Mouse (Mus musculus) liver, adult 2 months (tissue): ENCODE data around the gene 1700037C18Rik. TPM values are rescaled to one million over a fixed set of nuclear protein-coding genes. Genes with fewer than 3 reads are reported as not detected.
A peak's percentile ranks its signal among the peaks of the same experiment; 100 is the strongest.

Experiments
- DNase-seq: peaks from one replicate; pipeline ENCODE4 v3.0.0-alpha.2; 2011; ENCODE audit warnings: low read depth, low spot score; ENCODE audit errors: extremely low read depth
- H3K27ac ChIP-seq: fragments of 200-500 bp; replicated peaks from 2 replicates; pipeline ENCODE4 v1.5.1; 2012; ENCODE audit warnings: low read depth, mild to moderate bottlenecking, control low read depth, inconsistent platforms, low read length; ENCODE audit not compliant: insufficient read depth
- H3K27me3 ChIP-seq: fragments of 200-500 bp; 2 replicates; pipeline ENCODE4 v1.6.1; 2012; ENCODE audit warnings: mild to moderate bottlenecking, moderate library complexity, low read length, inconsistent platforms; ENCODE audit not compliant: control insufficient read depth, insufficient read depth
- H3K36me3 ChIP-seq: fragments of 200-500 bp; 2 replicates; pipeline ENCODE4 v1.6.1; 2012; ENCODE audit warnings: low read length, inconsistent platforms; ENCODE audit not compliant: control insufficient read depth, insufficient read depth
- H3K4me1 ChIP-seq: fragments of 200-500 bp; 2 replicates; pipeline ENCODE4 v1.6.1; 2011; ENCODE audit warnings: low read length; ENCODE audit not compliant: control insufficient read depth, insufficient read depth
- H3K4me3 ChIP-seq: fragments of 200-500 bp; 2 replicates; pipeline ENCODE4 v1.5.1; 2011; ENCODE audit warnings: low read depth, mild to moderate bottlenecking, control low read depth, low read length, moderate library complexity; ENCODE audit not compliant: insufficient read depth
- H3K79me2 ChIP-seq: fragments of 200-500 bp; 2 replicates; pipeline ENCODE4 v1.6.1; 2012; ENCODE audit warnings: inconsistent platforms, mild to moderate bottlenecking, low read length, moderate library complexity; ENCODE audit not compliant: control insufficient read depth, insufficient read depth
- H3K9ac ChIP-seq: fragments of 200-500 bp; 2 replicates; pipeline ENCODE4 v1.6.1; 2012; ENCODE audit warnings: low read depth, mild to moderate bottlenecking, control low read depth, inconsistent platforms, low read length
- CTCF ChIP-seq: fragments of 200-500 bp; IDR thresholded peaks from 2 replicates; pipeline ENCODE4 v1.5.1; 2011; ENCODE audit warnings: low read depth, low read length, control low read depth
- POLR2A ChIP-seq: fragments of 200-500 bp; IDR thresholded peaks from 2 replicates; pipeline ENCODE4 v1.6.1; 2011; ENCODE audit warnings: low read length, control low read depth; ENCODE audit not compliant: insufficient read depth; ENCODE audit errors: extremely low read depth
- WGBS: fragments of 180-500 bp; shearing (Covaris S2); methylation state at CpG from one replicate; pipeline ENCODE4 v1.1.7; 2018; 5-methylcytosine and 5-hydroxymethylcytosine counted together
- polyA plus RNA-seq: library from polyadenylated mRNA; depleted of rRNA; stranded (reverse); fragments of >200 nt; gene quantifications from 2 replicates; pipeline ENCODE4 v1.2.3, GENCODE M21; 2012
- total RNA-seq: library from RNA; depleted of rRNA; stranded (reverse); fragments of >200 nt; gene quantifications from 2 replicates; pipeline ENCODE4 v1.2.3, GENCODE M21; 2014

1700037C18Rik gene
- total and polyA plus RNA-seq, 2 experiments: 0.46 to 1.5 TPM

GRCm38 (mm10) chr16:3907471-3907870 is 1.0 kb downstream of the 1700037C18Rik start:
- no peak overlapping the region for H3K4me3 ChIP-seq
- no peak overlapping the region for H3K27ac ChIP-seq
- peaks cover 14% of the 10 kb centered on the region for H3K36me3 ChIP-seq
- no peaks in the 10 kb centered on the region for H3K79me2 ChIP-seq
- TF ChIP-seq POLR2A (no peak), CTCF (no peak)
- H3K4me1 ChIP-seq: peaks cover 2% of the 10 kb centered on the region; the same call in 1 of the 2 replicates
- 79% methylated on average over 2 of the region's 2 CpGs for WGBS
- H3K27me3 ChIP-seq: no peaks in the 10 kb centered on the region
- H3K9ac ChIP-seq: no peak overlapping the region
- DNase-seq: no peak

- Histone ChIP-seq H3K27me3 (no peaks in the 10 kb centered on the region), H3K4me1 (peaks cover 8% of the 10 kb centered on the region), H3K9ac (no peak overlapping the region), H3K27ac (no peak overlapping the region), H3K79me2 (peaks cover 25% of the 10 kb centered on the region), H3K4me3 (no peak overlapping the region), H3K36me3 (peaks cover 57% of the 10 kb centered on the region)
- WGBS: 88% methylated on average over 1 of the region's 1 CpGs
- TF ChIP-seq CTCF (no peak), POLR2A (no peak)
- DNase-seq: no peak
These were observed 11.9 kb downstream of the 1700037C18Rik start for GRCm38 (mm10) chr16:3896553-3896952.

DNA sequence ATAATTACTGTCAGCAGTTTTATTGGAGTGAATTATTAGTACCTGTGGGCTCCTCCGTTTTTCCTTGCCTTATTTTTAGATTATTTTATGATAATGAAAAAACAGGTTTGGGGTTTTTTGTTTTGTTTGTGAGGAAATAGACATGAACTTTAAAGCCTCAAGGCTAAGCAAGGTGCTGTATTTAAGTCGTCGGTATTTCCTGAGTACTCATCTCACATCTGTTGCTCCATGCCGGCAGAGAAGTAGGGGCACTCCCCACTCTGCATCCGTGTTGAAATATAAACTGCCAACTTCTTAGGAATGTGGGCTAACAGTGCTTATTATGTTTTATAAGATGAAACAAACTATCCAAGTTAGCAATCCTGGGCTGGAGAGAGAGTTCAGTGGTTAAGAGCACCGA is 12.4 kb downstream of the 1700037C18Rik start:
- Histone ChIP-seq H3K27me3 (no peaks in the 10 kb centered on the region), H3K79me2 (peaks cover 27% of the 10 kb centered on the region), H3K4me3 (no peak overlapping the region), H3K9ac (no peak overlapping the region), H3K4me1 (peaks cover 8% of the 10 kb centered on the region), H3K27ac (no peak overlapping the region), H3K36me3 (peaks cover 52% of the 10 kb centered on the region)
- no peak for DNase-seq
- no peak for TF ChIP-seq CTCF
- no peak for TF ChIP-seq POLR2A
- 79% methylated on average over 6 of the region's 6 CpGs for WGBS

DNA sequence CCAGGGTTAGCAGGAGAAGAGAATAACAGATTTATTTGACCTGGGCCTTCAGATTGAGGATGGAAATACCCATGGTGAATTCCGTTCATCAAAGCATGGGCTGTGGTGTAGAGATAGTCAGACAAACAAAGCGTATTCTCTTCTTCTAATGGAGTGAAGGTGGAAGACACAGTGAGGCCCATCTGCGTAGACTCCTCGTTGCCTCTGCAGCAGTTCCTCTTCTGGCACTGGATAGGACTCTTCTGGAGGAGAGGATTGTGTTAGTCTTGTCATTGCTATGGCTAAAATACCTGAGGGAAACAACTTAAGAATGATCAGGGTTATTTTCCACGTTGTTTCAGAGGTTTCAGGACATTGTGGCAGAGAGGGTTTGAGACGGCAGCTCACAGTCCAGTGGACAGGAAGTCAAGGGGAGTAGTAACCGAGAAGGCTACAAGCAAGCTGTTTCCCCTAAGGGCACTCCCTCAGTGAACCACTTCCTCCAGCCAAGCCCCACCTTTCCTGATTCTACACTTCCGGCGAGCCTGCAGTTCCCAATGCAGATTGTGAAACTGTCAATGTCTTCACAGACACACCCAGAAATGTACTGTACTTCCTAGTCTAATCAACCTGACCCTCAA is 13.2 kb downstream of the 1700037C18Rik start:
- H3K27me3 ChIP-seq: no peaks in the 10 kb centered on the region
- peaks cover 13% of the 10 kb centered on the region for H3K4me1 ChIP-seq
- peak overlapping the region; percentile 1; the same call in 1 of the 2 replicates for H3K9ac ChIP-seq
- WGBS: 59% methylated on average over 9 of the region's 9 CpGs
- H3K4me3 ChIP-seq: no peak overlapping the region; the same call in 1 of the 2 replicates
- peaks cover 27% of the 10 kb centered on the region for H3K79me2 ChIP-seq
- peak overlapping the region; percentile 48 for H3K27ac ChIP-seq
- TF ChIP-seq POLR2A: no peak
- TF ChIP-seq CTCF: no peak
- DNase-seq: peak; percentile 52
- H3K36me3 ChIP-seq: peaks cover 44% of the 10 kb centered on the region

- 8% methylated on average over 3 of the region's 3 CpGs for WGBS
- TF ChIP-seq CTCF (no peak), POLR2A (no peak)
These were observed 14.8 kb downstream of the 1700037C18Rik start for GRCm38 (mm10) chr16:3893739-3894138.

DNA sequence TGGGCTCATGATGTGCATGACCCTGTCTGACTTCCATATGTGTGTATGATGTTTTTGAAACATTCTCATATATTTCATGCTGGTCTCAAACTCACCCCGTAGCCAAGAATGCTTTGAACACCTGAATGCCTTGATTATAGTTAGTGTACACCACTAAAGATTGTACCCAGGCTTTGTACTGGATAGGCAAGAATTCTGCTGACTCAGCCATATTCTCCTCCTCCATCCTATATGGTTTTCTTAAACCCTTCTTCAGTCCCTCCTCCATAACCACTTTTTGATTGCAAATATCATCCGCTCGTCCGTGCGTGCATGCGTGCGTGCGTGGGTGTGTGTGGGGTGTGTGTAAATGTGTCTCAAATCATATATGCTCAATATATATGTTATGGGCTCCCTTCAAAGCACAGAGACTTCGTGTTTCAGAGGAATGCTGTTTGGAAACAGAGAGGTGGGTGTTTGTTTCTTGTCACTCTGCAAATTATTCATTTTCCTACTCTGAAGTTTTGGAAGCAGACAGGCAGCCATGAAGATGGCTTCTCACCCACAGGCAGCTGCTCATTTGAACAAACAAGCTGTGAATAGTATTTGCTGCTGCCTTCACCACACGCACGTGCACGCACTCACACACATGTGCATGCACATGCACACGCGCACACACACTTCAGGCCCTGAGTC is 16.7 kb downstream of the 1700037C18Rik start:
- Histone ChIP-seq H3K79me2 (peaks cover 43% of the 10 kb centered on the region), H3K36me3 (peaks cover 10% of the 10 kb centered on the region), H3K27ac (no peak overlapping the region), H3K27me3 (no peaks in the 10 kb centered on the region), H3K4me3 (no peak overlapping the region), H3K4me1 (peaks cover 23% of the 10 kb centered on the region), H3K9ac (no peak overlapping the region)
- WGBS: 92% methylated on average over 14 of the region's 14 CpGs
- no peak for TF ChIP-seq CTCF
- no peak for TF ChIP-seq POLR2A
- no peak for DNase-seq

More at GRCm38 (mm10) chr16:3893739-3894138, 14.8 kb downstream of the 1700037C18Rik start:
- Histone ChIP-seq H3K9ac (no peak overlapping the region), H3K79me2 (peaks cover 35% of the 10 kb centered on the region), H3K36me3 (peaks cover 29% of the 10 kb centered on the region), H3K27ac (peak overlapping the region; percentile 15), H3K4me3 (no peak overlapping the region), H3K27me3 (no peaks in the 10 kb centered on the region), H3K4me1 (peaks cover 15% of the 10 kb centered on the region)
- DNase-seq: no peak
